Mouse (Mus musculus): ENCODE measurements around the gene Nab1.

DNA sequence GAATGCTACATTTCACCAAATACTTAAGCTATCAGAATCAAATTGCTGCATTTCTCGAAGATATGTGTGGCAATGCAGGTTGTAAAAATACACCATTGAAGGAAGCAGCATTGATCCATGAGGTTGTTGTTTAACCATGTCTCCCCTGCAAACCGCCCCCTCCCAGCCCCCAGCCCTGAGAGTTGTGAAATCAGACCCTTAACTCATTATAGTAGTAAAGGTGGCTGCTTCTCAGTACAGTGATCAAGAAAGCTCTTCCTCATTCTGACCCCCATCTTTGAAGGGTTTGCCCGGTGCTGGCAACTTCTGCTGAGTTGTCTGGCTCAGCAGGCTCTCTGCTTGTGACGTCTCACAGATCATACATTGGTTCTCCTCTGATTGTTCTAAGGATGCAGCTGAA is 66.4 kb downstream of the Nab1 start:
- TF ChIP-seq CTCF (IDR thresholded peaks at IDR 0.05; ENCODE audit: control insufficient read depth, insufficient read depth, insufficient read length): no peak
- TF ChIP-seq USF1 (IDR thresholded peaks at IDR 0.05; ENCODE audit: low read depth): no peak
- TF ChIP-seq CEBPB (IDR thresholded peaks at IDR 0.05; ENCODE audit: low read depth): no peak
- TF ChIP-seq MAX (IDR thresholded peaks at IDR 0.05): no peak
- no peak for TF ChIP-seq MYOG (IDR thresholded peaks at IDR 0.05; ENCODE audit: control insufficient read depth, extremely low read depth, insufficient read length)
- no peak for TF ChIP-seq MYOD1 (IDR thresholded peaks at IDR 0.05; ENCODE audit: control insufficient read depth, insufficient read length, low read depth)
- no peak for TF ChIP-seq FOSL1 (IDR thresholded peaks at IDR 0.05; ENCODE audit: insufficient read depth, low read length, poor library complexity, severe bottlenecking)

Data from C2C12 (cell line).